Mouse (Mus musculus) gastrocnemius, postnatal 25 days (tissue): ENCODE measurements at regions not wholly inside any gene's neighbourhood (a gene's known extent, or its start where the extent isn't known, plus 50 kb on each side); places are given as distances from the start of the nearest gene placed in this dataset.

ENCODE experiments used
- DNase-seq: peaks from one replicate; pipeline ENCODE4 v3.0.0; 2022

GRCm38 (mm10) chr2:167821186-167821585 is 110.7 kb upstream of the Ptpn1 start:
- DNase-seq: no peak

GRCm38 (mm10) chr2:167818799-167819198 is 113.1 kb upstream of the Ptpn1 start:
- no peak for DNase-seq

DNA sequence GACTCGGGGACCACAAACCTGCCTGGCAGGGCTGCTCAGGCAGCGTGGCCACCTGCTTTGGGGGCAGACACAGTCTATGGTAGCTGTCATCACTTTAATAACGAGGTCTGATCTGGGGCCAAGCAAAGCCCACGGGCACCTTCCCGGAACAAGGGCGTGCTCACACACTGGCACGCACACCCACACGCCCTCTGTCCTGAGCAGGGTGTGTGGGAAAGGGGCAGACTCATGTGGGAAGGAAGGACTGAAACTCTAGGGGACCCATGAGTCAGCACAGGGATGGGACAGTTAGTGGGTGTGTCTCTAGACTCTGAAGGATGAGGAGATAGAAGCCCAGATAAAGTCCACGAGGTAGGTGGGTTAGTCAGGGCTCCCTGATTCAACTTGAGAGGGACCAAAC is 114.8 kb upstream of the Ptpn1 start:
- DNase-seq: no peak

- no peak for DNase-seq
These were observed 116.7 kb upstream of the Ptpn1 start for GRCm38 (mm10) chr2:167815123-167815522.

DNA sequence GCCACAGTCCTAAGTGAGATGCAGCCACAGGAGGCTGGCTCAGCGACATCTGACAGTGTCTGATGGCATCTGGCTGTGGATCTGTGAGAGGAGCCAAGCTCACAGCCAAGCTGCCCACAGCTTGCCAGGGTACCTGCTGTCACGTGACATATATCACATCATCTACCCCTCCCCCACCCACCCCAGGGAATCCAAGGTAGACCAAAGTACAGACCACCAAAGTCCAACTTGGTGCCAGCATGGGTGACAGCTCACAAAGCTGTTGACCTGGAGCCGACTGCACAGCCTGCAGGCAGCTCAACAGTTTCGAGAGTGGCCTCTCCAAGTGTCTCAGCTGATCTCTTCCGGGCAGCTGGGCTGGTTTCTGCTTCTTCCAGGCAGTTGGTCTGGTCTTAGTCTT is 119.6 kb upstream of the Tmem189 start:
- no peak for DNase-seq

- DNase-seq: no peak
These were observed 116.1 kb upstream of the Tmem189 start for GRCm38 (mm10) chr2:167805629-167806304.

GRCm38 (mm10) chr2:167804493-167805227 is 115.0 kb upstream of the Tmem189 start:
- no peak for DNase-seq

GRCm38 (mm10) chr2:167802494-167802893 is 112.9 kb upstream of the Tmem189 start:
- no peak for DNase-seq

GRCm38 (mm10) chr2:167801389-167801788 is 111.8 kb upstream of the Tmem189 start:
- no peak for DNase-seq

DNA sequence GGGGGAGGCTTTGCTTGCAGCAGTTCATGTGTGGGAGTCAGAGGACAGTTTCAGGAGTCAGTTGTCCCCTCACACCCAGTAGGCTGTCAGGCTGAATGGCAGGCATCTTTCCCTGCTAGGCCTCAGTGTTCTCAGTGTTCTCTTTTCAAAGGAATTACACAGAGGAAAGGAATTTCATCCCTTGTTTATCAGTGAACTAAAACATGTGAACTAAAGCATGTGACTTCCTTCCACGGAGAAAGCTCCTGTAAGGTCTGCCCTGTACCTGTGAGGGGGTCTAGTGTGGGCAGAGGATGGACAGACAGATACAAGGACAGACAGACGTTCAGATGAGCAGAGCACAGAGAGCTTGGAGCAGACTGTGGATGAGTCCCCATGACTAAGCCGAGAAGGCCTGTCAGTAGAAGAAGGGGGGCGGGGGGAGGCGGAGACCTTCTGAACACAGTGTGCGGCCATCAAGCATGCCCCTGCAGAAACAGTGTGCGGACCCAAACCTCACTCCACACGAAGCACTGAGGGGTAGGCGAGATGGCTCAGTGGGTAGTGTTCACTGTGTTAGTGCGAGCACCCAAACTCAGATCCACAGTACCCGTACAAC is 111.1 kb upstream of the Tmem189 start:
- no peak for DNase-seq

- DNase-seq: no peak
These were observed 110.2 kb upstream of the Tmem189 start for GRCm38 (mm10) chr2:167799629-167800387.

- no peak for DNase-seq
These were observed 109.4 kb upstream of the Tmem189 start for GRCm38 (mm10) chr2:167798969-167799513.

- peak; percentile 50 for DNase-seq
These were observed 108.6 kb upstream of the Tmem189 start for GRCm38 (mm10) chr2:167798076-167798782.

- DNase-seq: no peak
These were observed 105.9 kb upstream of the Tmem189 start for GRCm38 (mm10) chr2:167795491-167795890.

- no peak for DNase-seq
These were observed 104.3 kb upstream of the Tmem189 start for GRCm38 (mm10) chr2:167793916-167794315.

- DNase-seq: no peak
These were observed 103.1 kb upstream of the Tmem189 start for GRCm38 (mm10) chr2:167792753-167793152.

GRCm38 (mm10) chr2:167792330-167792729 is 102.7 kb upstream of the Tmem189 start:
- DNase-seq: no peak

DNA sequence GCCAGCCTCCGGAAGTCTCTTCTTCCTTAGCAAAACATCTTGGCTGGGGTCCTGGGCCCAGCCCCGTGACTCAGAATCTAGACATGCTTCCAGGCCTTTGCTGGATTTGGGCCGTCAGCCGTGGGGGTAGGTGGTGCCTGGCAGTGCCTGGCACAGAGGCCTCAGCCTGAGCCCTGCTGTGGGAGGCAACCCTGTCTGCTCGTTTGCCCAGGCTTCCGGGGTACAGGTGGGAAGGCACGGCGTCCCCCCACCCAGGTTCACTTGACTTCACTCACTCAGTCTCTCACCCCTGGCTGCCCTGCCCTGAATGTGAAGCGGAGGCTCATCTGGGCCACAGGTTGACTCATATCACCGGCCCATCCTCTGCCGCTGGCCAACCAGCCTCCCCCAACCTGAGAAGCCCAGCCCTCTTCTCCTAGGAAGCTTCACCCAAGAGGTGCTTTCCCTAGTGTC is 99.9 kb upstream of the Tmem189 start:
- peak; percentile 46 for DNase-seq

GRCm38 (mm10) chr2:167786951-167787350 is 97.3 kb upstream of the Tmem189 start:
- no peak for DNase-seq

GRCm38 (mm10) chr2:167784353-167784752 is 94.7 kb upstream of the Tmem189 start:
- DNase-seq: no peak

DNA sequence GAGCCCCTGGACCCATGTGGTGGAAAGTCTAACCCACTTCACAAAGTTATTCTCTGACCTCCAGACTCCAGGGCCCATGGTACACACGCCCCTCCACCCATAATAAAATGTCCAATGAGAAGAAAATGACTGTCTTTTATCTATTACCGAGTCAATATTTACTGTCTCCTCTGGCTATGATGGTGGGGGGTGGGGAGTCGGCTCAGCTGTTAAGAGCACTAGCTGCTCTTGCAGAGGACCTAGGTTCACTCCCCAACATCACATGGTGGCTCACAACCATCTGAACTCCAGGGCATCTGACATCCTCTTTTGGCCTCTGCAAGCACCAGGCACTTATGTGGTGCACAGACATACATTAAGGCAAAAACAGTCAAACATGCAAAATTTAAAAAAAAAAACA is 93.8 kb upstream of the Tmem189 start:
- no peak for DNase-seq
